Mouse (Mus musculus) heart, adult 18-20 months (tissue): ENCODE measurements around the gene Bmpr1a. TPM values are rescaled to one million over a fixed set of nuclear protein-coding genes. Genes with fewer than 3 reads are reported as not detected.
"Not testable (repeated sequence)": the region's sequence is repeated elsewhere in the genome, so short reads cannot be mapped to it uniquely, and the experiment has no call there.

Experiments used
- DNase-seq, 2 experiments: peaks; one replicate each; pipeline ENCODE4 v3.0.0; 2021 to 2022; ENCODE audit warnings: mixed read lengths in 1 of 2
- total RNA-seq, 2 experiments: library from RNA; stranded (reverse); gene quantifications; 2 replicates each; pipeline ENCODE4 v1.2.3; 2021

Bmpr1a gene
- total RNA-seq, 2 experiments from 2014 or later = 52.9 to 56.9 TPM

GRCm38 (mm10) chr14:34450451-34450850, 52.7 kb downstream of the Bmpr1a start:
- no peak for DNase-seq

DNA sequence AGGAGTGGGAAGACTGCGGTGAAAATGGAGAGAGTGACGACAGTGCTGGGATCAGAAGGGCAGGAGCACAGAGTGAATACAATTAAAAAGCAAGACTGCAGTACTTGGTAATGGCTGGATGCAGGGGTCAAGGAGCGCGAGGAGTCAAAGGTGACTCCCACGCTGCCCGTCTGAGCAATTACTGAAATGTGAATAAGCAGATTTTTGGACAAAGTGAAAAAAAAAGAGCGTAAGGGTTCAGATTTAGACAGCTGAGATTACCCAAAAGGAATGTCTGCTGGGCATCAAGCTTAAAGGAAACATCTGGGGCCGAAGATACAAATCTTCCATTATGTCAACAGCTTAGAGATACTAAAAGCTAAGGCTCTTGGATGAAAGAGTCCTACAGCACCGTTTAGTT, 53.3 kb downstream of the Bmpr1a start:
- DNase-seq = no peak

DNA sequence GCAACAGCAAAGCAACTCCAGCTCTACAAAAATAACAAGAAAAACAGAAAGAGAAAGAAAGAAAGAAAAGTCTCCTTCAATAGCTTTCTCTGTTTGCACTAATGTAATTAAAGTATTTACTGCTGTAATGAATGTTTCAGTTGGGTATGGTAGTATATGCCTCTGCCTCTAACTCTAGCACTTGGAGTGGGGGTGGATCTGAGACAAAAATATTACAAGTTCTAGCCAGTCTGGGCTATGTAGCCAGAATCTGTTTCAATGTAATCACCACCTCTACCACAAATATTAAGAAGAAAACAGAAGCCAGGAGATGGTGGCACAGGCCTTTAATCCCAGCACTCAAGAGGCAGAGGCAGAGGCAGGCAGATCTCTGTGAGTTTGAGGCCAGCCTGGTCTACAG, 54.7 kb downstream of the Bmpr1a start:
- no peak for DNase-seq

DNA sequence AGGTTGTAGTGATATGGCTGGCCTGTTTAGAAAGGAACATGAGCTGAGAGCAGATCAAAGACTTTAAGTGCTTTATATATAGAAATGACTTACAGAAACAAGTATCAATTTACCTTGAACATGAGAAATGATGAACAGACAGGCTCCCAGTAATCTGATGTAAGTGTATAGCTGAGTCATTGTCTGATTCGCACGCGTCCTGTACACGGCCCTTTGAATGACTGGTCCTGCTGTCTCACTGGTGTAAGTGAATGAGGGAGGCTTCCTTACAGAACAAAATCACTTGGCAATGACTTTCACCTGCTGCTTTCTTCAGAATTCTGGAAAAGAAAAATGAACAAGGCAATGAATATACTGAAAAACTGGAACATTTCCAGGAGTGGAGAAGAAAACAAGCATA, 55.5 kb downstream of the Bmpr1a start:
- no peak for DNase-seq

- no peak for DNase-seq
These were observed 56.5 kb downstream of the Bmpr1a start for GRCm38 (mm10) chr14:34446624-34447023.

DNA sequence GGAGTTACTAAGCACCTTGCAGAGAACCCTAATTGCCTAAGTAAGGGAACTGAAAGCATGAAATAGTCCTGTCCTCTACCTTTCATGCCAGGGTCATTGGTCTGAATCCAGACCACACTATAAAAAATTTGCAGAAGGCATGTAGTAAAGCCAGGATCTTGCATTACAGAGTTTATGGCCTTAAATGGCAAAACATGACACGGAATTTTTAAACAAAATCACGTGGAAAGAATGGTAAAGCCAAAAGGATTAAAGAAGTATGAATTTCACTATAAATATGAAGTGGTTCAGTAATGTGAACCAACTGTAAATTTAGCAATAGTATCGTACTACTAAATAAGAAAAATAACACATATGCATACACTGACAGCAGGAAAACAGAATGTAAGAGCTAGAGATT, 57.8 kb downstream of the Bmpr1a start:
- no peak for DNase-seq

- no peak for DNase-seq
These were observed 58.2 kb downstream of the Bmpr1a start for GRCm38 (mm10) chr14:34444924-34445323.

DNA sequence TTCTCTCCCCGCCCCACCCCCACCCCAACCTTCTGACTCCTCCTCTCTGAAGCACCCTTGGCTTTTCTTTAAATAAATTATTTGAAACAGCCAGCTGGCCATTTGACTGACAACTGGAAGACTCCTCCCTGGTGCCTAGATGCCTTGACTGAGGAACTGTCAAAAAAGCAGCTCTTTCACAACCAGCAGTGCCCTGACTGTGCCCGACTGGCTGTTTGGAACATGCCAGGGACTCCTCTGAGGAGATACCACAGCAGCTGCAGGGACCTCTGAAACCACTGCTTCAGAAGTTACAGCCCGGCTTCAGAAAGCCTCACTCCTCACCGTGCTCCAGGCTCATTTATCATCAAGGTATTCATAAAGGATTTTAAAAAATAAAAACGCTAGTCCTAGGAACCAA, 58.8 kb downstream of the Bmpr1a start:
- DNase-seq = no peak

GRCm38 (mm10) chr14:34442531-34442930, 60.6 kb downstream of the Bmpr1a start:
- DNase-seq = no peak

GRCm38 (mm10) chr14:34440526-34441066, 62.5 kb downstream of the Bmpr1a start:
- DNase-seq = peak in 1 of 2 experiments; percentile 21

DNA sequence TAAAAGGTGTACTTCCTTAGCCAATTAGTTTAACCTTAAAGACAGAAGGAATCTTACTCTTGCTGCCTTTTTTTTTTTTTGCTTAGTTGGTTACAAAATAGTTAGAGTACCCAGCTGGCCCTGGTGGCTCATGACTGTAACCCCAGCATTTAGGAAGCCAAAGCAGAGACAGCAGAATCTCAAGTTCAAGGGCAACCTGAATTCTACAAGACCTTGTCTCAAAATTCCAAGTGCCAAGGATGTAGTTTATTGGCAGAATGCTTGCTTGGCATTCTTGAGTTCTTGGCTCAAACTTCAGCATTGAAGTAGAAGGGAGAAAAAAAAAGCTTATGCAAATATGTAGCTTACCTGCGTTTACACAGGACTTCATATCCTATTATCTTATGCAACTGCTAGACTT, 74.1 kb downstream of the Bmpr1a start:
- DNase-seq = no peak

- no peak for DNase-seq
These were observed 74.9 kb downstream of the Bmpr1a start for GRCm38 (mm10) chr14:34428274-34428673.

GRCm38 (mm10) chr14:34421078-34421477, 82.1 kb downstream of the Bmpr1a start:
- DNase-seq = no peak

- DNase-seq = no peak
These were observed 85.6 kb downstream of the Bmpr1a start for GRCm38 (mm10) chr14:34417501-34417900.

GRCm38 (mm10) chr14:34416946-34417345, 86.2 kb downstream of the Bmpr1a start:
- DNase-seq = not testable (repeated sequence)

DNA sequence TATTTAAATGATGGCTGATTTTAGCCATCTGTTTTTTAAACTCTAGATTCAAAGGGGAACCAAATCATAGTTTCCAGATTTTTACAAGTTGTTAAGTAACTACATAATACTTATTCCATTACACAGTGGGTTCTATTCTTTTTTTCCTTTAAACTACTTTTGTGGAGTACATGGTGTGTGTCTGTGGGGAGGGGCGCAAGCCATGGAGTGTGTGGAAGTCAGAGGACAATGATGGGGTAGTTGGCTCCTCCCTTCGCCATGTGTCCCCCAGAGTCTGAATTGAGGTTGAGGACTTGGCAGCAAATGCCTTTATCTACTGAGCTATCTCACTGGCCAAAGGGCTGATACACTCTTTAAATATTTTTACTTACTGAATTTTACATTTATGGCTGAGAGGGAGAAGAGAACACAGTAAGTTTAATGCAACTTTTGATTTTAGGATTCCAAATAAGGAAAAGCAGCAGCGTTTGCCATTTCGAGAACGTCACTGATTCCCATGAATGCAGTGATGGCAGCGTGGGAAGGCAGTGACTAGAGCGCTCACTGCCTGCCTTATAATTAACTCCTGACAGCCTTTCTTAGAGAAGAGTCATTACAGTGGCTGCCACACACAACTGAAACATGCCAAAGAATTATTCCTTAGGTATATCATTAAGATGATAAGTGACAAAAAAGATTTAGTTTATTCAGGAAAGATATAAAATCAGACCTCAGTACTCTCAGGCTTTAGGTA, 90.8 kb downstream of the Bmpr1a start:
- DNase-seq = no peak

DNA sequence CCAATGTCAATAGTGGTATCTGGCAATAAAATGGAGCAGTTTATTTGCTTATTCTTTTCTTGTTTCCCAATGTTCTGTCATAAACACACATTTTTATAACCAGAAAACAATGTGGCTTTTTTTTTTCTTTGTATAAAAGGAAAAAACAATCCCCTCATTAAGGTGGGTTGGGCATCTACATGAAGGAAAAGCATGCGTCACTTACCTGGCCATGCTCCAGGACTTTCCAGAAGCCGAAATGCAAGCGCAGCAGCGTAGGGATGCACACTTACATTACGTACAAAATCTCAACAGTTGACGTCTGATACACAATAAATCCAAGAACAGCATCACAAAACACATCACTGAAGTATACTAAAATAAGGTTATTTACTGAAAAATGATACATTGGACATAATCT, 92.4 kb downstream of the Bmpr1a start:
- DNase-seq = no peak

DNA sequence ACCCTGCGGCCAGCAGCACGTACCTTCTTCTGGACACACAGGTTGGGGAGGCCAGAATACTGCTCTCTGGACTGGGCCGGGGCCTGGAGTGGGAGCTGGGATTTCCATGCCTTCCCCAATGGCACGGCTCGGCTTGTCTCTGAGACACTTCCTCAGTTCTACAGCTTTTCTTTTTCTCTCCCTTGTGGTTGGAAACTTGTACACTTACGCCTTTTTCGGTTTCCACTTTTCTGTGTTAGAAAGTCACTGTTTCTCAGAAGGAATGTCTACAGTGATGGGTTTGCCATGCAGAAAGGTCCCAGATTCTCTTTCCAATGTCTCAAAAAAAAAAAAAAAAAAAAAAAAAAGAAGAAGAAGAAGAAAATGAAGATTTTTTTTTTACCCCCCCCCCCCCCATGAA, 99.7 kb downstream of the Bmpr1a start:
- DNase-seq = no peak

GRCm38 (mm10) chr14:34402871-34403270, 100.3 kb downstream of the Bmpr1a start:
- no peak for DNase-seq

DNA sequence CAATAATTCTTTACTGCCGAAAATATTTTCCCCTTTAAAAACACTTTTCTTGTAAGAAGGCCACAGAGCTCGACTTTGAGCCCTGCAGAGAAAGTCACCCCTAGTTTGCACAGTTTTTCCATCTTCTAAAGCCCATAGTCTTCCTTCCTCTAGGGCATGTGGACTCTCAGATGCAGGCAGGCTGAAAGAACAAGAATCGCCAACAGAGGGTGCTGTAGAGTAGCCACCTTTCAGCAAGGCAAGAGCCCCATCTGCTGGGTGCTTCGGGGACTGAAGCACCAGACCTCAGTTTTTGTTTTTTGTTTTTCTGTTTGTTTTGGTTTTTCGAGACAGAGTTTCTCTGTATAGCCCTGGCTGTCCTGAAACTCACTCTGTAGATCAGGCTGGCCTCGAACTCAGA, 102.0 kb downstream of the Bmpr1a start:
- peak; percentile 78 to 93 for DNase-seq

- no peak for DNase-seq
These were observed 103.1 kb downstream of the Bmpr1a start for GRCm38 (mm10) chr14:34400021-34400420.

- no peak for DNase-seq
These were observed 103.8 kb downstream of the Bmpr1a start for GRCm38 (mm10) chr14:34399301-34399700.

DNA sequence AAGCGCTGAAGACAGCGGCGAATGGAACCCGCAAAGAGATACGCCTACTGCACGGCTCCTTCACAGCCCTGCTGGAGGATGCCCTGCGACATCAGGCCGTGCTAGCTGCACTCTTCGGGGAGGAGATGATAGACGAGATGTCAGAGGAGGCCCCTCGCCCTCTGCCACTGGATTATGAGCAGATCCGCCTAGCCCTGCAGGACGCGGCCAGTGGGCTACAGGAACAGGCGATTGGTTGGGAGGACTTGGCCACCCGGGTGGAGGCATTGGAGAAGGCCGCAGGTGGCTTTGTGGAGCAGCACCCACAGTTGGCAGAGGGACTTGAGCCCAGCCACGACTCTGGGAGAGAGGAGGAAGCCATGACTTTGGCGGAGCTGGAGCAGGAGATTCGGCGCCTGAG, 104.2 kb downstream of the Bmpr1a start:
- DNase-seq = no peak

DNA sequence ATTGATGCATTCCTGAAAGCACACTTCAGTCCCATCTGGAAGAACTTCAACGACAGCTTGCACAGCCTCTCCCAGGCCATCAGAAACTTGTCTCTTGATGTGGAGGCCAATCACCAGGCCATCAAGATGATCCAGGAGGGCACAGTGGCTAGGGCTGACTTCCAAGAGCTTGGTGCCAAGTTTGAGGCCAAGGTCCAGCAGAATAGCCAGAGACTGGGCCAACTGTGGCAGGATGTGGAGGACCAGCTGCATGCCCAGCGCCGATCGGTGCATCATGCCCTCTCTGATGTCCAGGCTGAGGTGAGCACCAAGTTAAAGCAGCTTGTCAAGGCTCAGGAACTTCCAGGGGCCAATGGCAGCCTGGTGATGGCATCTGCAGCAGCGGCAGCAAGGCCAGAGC, 105.3 kb downstream of the Bmpr1a start:
- no peak for DNase-seq
